Mouse (Mus musculus) left cerebral cortex, postnatal 14 days (tissue): ENCODE data around the gene Gan. TPM values are rescaled to one million over a fixed set of nuclear protein-coding genes. Genes with fewer than 3 reads are reported as not detected.

ENCODE experiments used
- DNase-seq, 2 experiments: peaks; one replicate each; pipeline ENCODE4 v3.0.0; 2021 to 2022; ENCODE audit warnings: low spot score in 2 of 2, mixed read lengths in 1 of 2
- intact Hi-C: fragments of 180-260 bp; cut with DNase I; formaldehyde crosslinking; loops from one replicate; pipeline ENCODE4 v1.15.1; 2025
- total RNA-seq, 2 experiments: library from RNA; stranded (reverse); gene quantifications; 2 replicates each; pipeline ENCODE4 v1.2.3; 2021

Gan gene
- total RNA-seq, 2 experiments from 2014 or later = 17.2 to 19.3 TPM

DNA sequence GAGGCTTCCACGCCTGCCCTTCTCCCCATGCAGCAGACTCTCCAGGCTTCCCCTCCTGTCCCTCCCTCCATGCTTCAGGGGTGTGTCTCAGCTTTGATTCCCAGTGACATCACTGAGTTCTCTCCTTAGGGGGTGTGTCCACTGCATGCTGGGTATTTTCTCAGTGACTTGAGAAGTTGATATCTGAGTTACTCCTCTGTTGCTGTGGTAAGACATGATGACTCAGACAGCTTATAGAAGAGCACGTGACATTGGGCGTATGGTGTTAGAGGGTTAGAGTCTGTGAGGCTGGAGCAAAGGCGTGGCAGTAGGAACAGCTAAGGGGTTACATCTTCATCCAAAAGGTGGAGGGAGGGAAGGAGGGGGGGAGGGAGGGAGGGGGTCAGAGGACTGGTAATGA, 38.7 kb downstream of the Gan start:
- no peak for DNase-seq
- intact Hi-C loops = no loop called here

DNA sequence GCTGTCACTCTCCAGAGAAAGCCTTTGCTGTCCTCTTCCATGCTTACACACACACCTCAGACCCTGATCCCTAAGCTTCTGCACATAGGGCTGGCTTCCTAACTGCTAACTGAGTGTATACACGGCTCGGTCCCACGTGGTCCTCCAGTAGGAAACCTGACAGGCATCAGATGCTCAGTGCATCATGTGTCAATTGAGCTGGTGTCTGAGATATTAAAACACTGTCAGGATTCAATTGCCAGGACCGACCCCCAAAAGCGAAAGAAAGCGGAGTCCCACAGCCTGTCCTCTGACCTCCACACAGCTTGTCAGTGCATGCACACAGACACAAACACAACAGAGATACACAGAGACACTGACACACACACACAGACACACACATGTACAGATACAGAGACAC, 39.6 kb downstream of the Gan start:
- intact Hi-C loops = no loop called here

DNA sequence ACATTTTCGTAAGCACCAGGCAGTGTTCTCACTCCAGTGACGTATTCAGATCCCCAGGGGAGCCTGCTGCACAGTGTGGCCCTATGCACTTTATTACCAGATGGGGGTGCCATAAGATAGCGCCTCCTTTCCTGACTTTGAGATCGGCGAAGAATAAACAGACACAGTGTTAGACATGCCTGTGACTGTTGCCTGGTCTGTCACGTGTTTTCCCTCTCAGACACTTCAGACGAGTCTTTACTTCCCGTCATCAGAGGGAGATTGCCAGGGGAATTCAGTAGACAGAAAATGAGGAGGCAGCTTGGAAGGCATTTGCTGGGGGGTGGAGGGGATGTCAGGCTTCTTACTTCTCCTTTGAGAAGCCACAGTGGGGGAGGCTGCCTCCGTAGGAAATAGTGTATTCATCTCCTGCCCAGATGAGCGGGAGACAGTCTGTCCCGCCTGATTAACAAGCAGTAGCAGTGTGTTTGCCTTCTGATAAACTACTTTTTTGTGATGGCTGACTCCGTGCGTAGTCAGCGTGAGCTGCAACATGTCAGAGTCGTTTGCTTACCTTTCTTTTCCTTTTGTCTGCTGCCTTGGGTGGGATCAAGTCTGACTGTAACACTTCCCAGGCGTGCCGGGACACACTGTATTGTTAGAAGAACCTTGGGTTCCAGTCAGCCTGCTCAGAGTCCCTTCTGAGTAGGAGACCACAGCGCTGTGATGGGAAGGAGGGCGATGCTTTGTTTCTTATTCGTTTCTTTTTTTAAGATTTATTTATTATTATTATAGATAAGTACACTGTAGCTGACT, 40.4 kb downstream of the Gan start:
- peak; percentile 60 to 86 for DNase-seq
- intact Hi-C loops = no loop called here

More for the DNA sequence above, 39.6 kb downstream of the Gan start:
- DNase-seq = no peak

DNA sequence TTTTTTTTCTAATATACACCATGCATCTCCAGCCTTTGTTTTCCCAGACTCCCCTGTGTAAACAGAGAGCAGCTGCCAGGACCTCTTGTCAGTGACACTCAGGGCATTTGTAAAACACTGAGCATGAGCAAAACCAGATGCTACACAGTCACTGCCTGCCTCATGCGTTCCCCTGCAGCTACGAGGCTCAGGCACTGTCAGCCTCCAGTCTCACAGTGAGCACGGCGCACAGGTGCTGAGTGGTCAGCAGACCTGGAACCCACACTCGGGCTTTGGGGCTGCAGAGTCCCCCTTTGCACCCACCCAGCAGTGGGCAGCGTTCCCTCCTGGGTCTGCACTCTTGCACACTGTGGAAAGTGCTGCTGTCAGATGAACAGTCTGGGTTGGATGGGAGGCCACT, 41.7 kb downstream of the Gan start:
- no peak for DNase-seq
- intact Hi-C loops = no loop called here

DNA sequence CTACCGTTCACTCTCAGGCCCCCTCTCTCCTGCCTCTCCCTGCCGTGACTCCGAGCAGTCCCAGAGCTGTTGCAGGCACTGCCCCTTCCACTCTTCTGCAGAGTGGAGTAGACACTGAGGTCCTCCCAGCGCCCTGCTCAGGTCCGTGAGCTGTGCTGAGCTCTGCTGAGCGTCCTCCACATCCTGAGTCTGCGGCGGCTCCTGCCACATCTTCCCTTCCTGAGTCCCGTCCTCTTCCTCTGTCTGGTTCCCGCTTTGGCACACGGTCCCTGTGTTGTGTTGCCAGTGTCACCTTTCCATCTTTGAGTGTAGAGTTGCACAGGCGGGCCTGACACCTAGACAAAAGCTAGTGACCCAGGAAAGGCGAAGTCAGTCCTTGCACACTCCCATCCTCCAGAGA, 42.4 kb downstream of the Gan start:
- no peak for DNase-seq
- intact Hi-C loops = no loop called here

DNA sequence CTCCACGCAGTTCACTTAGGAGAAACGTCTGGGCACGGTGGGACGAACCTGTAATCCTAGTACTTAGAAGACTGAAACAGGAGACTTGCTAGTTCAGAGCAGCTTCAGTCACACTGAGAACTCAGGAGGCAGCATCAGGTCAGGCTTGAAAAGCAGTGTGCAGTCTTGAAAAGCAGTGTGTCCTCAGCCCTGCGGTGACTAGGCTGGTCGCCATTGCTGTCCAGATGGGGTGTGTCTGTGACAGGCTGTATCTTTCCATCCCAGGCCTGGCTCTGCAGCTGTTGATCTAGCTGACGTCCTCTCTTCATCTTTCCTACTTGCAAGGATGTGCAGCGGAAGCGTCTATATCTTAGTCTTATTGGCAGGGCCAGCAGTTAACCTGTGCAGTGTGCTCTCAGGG, 42.9 kb downstream of the Gan start:
- intact Hi-C loops = no loop called here
- no peak for DNase-seq

DNA sequence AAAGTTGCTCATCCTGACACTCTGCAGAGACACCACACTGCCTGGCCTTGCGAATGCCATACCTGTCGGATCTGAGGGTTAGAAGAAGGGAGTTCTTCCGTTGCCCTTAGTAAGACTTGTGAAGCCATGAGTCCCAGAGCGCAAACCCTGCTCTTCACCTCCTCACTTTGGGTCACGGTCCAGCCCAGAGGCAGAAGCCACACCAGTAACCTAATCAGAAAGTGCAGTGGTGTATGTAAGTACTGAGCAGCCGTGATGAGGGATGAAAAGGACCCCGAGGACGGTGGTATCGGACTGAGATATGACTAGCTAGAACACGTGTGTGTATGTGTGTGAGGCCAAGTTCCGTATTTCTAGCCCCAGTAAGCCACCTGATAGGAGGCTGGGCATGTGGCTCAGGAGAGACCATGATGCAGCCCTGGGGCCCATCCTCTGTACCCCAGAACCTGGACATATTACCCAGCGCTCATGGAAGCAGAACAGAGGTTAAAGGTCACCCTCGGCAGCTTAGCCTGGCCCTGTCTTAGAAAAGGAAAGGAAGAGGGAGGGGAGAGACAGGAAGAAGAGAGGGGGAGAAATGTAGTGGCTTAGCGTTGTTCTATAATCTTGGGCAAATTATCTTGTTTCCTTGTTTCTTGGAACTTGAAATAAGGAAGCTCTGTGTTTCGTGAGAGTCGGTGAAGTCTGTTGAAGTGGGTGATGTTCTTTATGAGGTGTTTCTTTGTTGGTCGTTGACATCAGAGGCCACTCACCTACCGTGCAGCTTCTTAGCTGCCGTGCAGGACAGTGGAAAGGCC, 43.5 kb downstream of the Gan start:
- intact Hi-C loops = no loop called here

DNA sequence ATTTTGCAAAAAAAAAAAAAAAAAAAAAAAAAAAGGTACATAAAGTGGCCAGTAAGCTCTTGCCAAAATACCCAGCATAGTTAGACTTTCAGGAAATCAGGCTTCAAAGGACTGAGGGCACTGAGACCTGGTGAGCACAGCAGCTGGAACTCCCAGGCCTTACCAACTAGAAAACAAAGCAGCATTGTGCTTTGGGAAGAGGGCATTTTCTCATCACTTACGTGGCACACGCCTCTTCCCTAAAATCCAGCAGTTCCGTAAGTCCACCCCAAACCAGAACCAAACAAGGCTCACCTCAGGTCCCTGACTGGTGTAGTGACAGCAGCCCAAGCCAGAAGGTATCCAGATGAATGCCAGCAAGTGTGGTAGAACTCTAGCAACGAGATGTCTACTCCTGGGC, 45.1 kb downstream of the Gan start:
- intact Hi-C loops = no loop called here

More for the DNA sequence above, 43.5 kb downstream of the Gan start:
- DNase-seq = no peak

DNA sequence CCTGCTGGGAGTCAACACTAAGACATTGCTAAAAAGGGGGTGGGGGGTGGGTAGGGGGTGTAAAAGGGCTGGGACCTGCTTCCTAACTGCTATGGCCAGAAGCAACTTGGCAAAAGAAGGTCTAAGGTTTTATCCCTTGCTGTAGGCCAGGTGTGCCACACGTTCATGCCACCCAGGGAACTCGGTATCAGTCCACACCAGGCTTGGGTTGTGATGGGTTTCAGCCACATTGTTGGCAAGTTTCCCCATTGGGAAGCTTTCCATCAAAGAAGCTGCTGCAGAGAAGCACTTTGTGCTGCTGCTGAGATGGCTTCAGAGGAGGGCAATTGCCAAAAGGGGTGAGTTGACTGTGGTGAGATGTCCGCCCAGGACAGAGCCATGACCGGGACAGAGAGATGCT, 47.9 kb downstream of the Gan start:
- no peak for DNase-seq

More for the DNA sequence above, 45.1 kb downstream of the Gan start:
- no peak for DNase-seq

DNA sequence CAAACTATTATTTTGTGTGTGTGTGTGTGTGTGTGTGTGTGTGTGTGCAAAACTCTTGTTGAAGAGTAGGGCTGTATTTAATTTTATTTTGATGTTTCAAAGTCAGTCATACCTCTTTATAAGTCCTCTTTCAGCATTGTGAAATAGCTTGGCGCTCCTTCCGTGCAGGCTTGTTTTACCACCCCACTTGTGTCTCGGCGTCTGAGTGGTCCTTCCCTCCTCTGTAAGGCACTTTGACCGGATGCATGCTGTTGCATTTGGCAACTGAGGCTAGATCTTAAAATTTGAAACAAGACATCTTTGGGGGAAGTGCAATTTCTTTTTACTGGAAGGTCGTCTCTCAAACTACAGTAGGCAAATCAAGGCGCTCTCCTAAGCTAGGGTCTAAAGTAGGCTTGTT, 48.7 kb downstream of the Gan start:
- intact Hi-C loops = no loop called here
- no peak for DNase-seq

More for the DNA sequence above, 47.9 kb downstream of the Gan start:
- intact Hi-C loops = no loop called here

DNA sequence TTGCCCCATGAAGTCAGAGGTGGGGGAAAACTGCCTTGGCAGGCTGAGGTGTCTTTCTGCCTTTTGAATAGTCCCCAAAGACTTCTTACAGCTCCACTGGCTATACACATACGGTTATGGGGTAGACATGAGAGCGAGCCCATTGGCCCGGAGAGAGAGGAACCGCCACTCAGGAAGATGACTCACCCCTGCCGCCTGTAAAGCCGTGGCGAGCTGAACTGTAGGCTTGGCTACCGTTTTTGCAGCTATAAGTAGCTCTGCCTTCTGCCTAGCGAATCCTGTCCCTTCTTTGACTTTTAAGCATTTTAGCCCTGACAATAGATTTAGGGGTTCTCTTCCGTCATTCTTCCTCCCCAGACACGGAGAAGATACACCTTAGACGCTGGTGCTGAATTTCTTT, 51.2 kb downstream of the Gan start:
- DNase-seq = no peak
- intact Hi-C loops = no loop called here

DNA sequence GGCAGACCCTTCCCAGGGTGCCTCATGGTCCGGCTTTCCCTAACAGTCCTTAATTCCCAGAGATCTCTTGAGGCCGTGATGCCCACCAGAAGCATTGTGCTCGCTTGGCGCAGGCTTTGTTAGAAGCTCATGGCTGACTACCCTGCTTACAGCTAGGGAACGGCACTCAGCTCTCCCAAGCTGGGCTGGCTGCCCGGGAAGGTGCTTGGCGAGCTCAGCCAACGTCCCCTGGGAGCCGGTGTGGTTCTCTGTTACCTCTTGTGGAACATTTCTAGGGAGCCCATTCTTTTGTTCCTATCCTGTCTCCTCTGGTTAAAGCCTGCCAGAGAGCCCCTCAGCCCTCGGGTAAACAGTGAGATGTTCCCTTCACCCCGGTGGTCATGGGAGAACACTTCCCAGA, 54.2 kb downstream of the Gan start:
- intact Hi-C loops = loop anchor here (10.0 kb wide), 1 partner anchor 353 kb away; no protein-coding TSS in a partner anchor
- no peak for DNase-seq

DNA sequence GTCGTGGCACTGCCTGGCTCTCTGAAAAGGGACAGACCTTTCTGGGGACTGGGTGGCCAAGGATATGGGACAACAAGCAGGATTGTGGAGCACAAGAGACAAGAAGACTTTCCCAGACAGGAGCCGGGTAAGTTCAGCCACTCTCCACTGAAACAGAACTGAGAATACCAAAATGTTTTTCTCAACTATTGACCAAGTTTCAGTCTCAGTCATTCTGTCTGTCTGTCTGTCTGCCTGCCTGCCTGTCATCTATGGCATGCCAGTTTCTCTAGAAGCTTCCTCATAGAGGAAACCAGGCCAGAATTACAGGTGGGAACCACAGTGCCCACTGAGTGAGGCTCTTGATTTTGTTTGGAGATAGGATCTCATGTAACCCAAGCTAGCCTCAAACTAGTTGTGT, 59.8 kb downstream of the Gan start:
- intact Hi-C loops = loop anchor here (10.0 kb wide), 1 partner anchor 347 kb away; no protein-coding TSS in a partner anchor
- DNase-seq = no peak

DNA sequence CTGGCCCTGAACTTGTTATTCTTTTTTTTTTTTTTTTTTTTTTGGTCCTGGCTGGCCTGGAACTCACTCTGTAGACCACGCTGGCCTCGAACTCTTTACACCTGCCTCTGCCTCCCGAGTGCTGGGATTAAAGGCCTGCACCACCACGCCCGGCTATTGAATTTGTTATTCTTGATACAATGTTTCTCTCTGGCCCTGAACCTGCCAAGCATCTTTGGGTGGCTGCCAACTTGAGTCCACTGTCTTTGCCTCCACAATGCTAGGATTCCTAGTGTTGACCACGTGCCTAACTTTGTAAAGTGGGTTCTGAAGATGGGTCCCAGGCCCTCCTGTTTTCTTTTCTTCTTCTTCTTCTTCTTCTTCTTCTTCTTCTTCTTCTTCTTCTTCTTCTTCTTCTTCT, 64.5 kb downstream of the Gan start:
- intact Hi-C loops = loop anchor here (5.0 kb wide), 1 partner anchor 155 kb away; no protein-coding TSS in a partner anchor
- no peak for DNase-seq

DNA sequence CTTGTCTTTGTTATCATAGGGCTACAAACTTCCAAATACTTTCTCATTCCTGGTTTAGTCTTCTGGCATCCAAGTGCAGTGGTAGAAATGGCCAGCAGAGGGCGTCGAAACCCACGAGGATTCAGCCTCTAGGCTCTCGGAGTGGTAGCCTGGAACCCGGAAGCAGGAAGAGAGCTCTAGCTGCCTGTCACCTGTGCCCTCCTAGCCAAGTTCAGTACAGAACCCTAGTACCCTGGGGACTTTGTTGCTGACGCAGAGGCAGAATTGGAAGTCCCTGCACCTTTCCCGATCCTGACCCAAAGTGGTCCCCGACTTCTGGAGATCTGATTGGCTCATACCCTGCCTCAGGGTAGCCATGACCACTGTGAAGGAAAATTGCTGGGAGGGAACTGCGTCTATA, 66.7 kb downstream of the Gan start:
- peak; percentile 80 to 92 for DNase-seq
- intact Hi-C loops = loop anchor here (2.0 to 5.0 kb wide), 3 partner anchors 28 to 240 kb away; no protein-coding TSS in a partner anchor

DNA sequence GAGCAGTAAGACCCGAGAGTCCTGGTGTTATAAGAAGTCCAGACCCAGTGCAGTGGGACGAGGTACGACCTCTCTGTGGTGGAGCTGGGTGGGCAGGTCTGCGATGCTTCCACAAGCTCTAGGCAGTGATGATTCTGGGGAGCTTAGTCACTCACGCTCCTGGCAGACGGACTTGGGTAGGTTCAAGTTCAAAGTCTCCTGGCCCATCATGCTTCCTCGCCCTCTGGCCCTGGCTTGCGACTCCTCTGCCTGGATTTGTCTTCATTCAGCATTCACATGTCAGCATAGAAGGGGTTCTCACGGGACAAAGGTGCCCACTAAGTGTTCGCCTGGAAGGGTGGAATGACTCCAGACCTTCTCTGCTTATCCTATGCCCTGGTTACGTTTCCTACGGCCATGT, 68.4 kb downstream of the Gan start:
- DNase-seq = no peak
- intact Hi-C loops = no loop called here

DNA sequence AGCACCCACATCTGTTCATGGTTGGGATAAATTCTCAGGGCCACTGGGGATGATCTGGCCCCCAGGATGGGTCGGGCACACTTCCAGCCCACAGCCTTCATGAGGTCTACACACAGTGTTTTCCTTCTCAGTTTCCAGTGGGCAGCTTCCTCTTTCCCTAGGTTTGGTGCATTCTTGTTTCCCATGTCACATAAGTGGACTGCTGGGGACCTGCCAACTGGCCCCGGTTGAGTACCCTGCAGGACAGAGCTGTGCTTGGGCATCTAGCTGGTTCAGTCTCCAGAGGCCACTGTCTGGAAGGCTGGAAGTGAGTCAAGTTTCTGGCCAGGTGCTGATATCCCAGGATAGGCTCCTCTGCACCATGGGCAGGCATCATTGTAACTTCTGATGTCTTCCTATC, 69.4 kb downstream of the Gan start:
- intact Hi-C loops = no loop called here
- DNase-seq = no peak

DNA sequence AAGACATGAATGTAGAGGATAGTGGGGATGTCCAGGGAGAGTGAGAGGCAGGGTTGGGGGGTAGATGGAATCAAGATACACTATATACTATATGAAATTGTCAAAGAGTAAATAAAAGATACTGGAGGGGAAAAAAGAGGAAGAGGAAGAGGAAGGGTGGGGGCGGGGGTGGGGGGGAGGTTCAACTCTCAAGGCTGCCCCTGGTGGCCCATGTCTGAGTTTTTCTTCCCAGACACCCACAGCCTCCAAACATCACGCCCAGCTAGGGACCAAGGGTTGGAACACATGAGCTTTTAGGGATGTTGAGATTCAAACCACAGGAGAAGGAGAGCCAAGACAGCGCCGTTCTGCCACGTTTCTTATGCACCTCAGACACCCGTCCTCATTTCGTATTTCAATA, 75.3 kb downstream of the Gan start:
- no peak for DNase-seq
- intact Hi-C loops = no loop called here

DNA sequence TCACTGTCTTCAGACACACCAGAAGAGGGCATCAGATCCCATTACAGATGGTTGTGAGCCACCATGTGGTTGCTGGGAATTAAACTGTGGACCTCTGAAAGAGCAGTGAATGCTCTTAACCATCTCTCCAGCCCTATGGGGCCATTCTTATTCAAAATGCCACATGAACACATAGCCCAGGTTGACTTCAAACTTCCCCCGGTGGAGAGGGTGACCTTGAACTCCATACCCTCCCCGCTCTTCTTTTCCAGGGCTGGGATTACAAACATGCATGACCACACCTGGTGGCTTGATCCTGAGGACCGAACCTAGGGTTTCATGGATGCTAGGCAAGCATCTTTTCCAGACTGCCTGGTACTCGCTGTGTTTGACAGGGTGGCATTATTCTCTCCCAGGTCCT, 78.6 kb downstream of the Gan start:
- no peak for DNase-seq
- intact Hi-C loops = no loop called here

DNA sequence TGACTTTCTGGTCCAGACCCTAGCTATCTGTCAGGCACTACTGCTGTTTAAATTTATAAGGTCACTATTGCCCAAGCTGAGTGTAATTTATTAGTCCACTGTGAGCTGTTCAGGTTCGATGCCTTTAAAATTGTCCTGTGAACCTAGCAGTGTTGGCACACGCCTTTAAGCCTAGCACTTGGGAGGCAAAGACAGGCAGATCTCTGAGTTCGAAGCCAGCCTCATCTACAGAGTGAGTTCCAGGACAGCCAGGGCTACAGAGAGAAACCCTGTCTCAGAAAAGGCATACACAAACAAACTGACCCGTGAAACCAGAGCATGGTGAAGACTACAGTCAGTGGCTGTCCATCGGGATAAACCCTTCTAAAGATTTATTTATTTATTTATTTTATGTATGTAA, 82.4 kb downstream of the Gan start:
- intact Hi-C loops = no loop called here
- DNase-seq = no peak
